Comparison of ENCODE assay signal across 9 mouse cellular contexts in the genomic region with DNA sequence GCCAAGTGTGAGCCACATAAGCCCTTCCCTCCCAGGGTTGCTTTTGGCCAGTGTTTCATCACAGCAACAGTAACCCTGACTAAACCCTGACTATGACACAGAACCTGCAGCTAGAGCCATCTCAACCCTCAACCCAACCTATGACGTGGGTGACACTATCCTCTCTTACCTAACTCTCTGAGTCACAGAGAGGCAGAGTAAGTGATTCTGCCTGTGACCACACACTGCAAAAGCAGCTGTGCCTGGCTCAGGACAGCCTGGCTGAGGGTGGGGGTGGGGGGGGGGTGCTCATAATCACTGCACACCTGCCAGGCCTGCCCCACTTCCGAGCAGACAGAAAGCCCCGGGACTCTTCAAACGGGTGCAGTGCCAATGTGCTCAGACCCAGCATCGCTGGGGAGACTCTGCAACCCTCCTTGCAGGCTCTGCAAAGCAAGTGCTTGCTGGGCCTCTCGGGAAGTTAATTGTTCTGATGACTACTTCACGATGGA. TPM values are rescaled to one million over a fixed set of nuclear protein-coding genes. Genes with fewer than 3 reads are reported as not detected.
DNase-seq lines count a peak whose midpoint lies in the region; ATAC-seq and TF ChIP-seq lines count a peak whose summit lies in the region.
"Had no signal": no experiment of that assay in that cellular context is flagged by ENCODE, and none has a peak within 500 bp of the region (broad histone marks: within the 10 kb centered on the region; RNA-seq: fewer than 3 reads in every experiment).

No protein-coding gene starts in this region.

- H3K9ac ChIP-seq in heart, postnatal 0 days (replicated peaks; ENCODE audit: low read depth, low read length), result no peak overlapping the region
- no peak overlapping the region for H3K9ac ChIP-seq in heart, adult 2 months (ENCODE audit: low read depth, low read length)
- H3K9ac ChIP-seq: limb, embryonic 15.5 days had no signal

- H3K27me3 ChIP-seq in heart, postnatal 0 days (ENCODE audit: control insufficient read depth, insufficient read depth, low read length), result no peaks in the 10 kb centered on the region
- no peaks in the 10 kb centered on the region for H3K27me3 ChIP-seq in heart, adult 2 months (ENCODE audit: control insufficient read depth, insufficient read depth, low read length)
- no peaks in the 10 kb centered on the region for H3K27me3 ChIP-seq in Patski
- H3K27me3 ChIP-seq: limb, embryonic 15.5 days had no signal

- H3K36me3 ChIP-seq in heart, postnatal 0 days (replicated peaks; ENCODE audit: control insufficient read depth, insufficient read depth, low read length), result no peaks in the 10 kb centered on the region
- H3K36me3 ChIP-seq in heart, adult 2 months (ENCODE audit: control insufficient read depth, insufficient read depth, low read length), result no peaks in the 10 kb centered on the region
- H3K36me3 ChIP-seq: limb, embryonic 15.5 days had no signal

- H3K27ac ChIP-seq in heart, postnatal 0 days (ENCODE audit: low read depth), result no peak overlapping the region
- no peak overlapping the region for H3K27ac ChIP-seq in heart, adult 2 months
- H3K27ac ChIP-seq: limb, embryonic 15.5 days had no signal

- in situ Hi-C loops in Patski (cut with MboI; ENCODE audit: low pct_unique_long_range_greater_than_20kb), result no loop called here

- POLR2A ChIA-PET in Patski (lab: Charles Lee), result no interaction called here

- no peaks in the 10 kb centered on the region for H3K79me2 ChIP-seq in heart, adult 2 months (replicated peaks; ENCODE audit: control insufficient read depth, insufficient read depth, low read length)

- H3K9me3 ChIP-seq in heart, postnatal 0 days (replicated peaks; ENCODE audit: control insufficient read depth, low read length), result no peaks in the 10 kb centered on the region
- H3K9me3 ChIP-seq: limb, embryonic 15.5 days had no signal

- no peak for TF ChIP-seq CTCF in heart, postnatal 0 days (IDR thresholded peaks at IDR 0.05; ENCODE audit: low read depth)
- TF ChIP-seq CTCF in heart, adult 2 months (IDR thresholded peaks at IDR 0.05), result no peak
- no peak for TF ChIP-seq CTCF in Patski (IDR thresholded peaks at IDR 0.05)

- peak overlapping the region; percentile 1; the same call in 1 of the 2 replicates for H3K4me2 ChIP-seq in heart, postnatal 0 days (ENCODE audit: low read depth, low read length)
- H3K4me2 ChIP-seq: limb, embryonic 15.5 days had no signal

- TF ChIP-seq EP300 in heart, postnatal 0 days (IDR thresholded peaks at IDR 0.05; ENCODE audit: low read depth), result no peak
- no peak for TF ChIP-seq EP300 in heart, adult 2 months (IDR thresholded peaks at IDR 0.05; ENCODE audit: insufficient read depth, low read depth, low read length)

- intact Hi-C loops in heart, adult 2 months (cut with DNase I), result loop anchor here (5.0 kb wide), 1 partner anchor 45 kb away; a partner anchor contains a TSS
- intact Hi-C loops in left cerebral cortex, postnatal 4 days (cut with DNase I), result no loop called here

- ATAC-seq in heart, postnatal 0 days (ENCODE audit: insufficient read depth, low read depth), result no peak
- ATAC-seq in Patski, result peak; percentile 93
- ATAC-seq in granulocyte monocyte progenitor cell, adult 5-6 weeks (replicated peaks; ENCODE audit: poor library complexity, severe bottlenecking), result peak; percentile 73

- peaks cover 12% of the 10 kb centered on the region; the same call in 1 of the 2 replicates for H3K4me1 ChIP-seq in heart, postnatal 0 days (ENCODE audit: control insufficient read depth, insufficient read depth)
- no peaks in the 10 kb centered on the region; the same call in none of the 2 replicates for H3K4me1 ChIP-seq in heart, adult 2 months (ENCODE audit: control insufficient read depth, insufficient read depth, low read length)

- H3K4me3 ChIP-seq in heart, postnatal 0 days (ENCODE audit: low read depth, low read length), result no peak overlapping the region
- H3K4me3 ChIP-seq in heart, adult 2 months, result no peak overlapping the region
- H3K4me3 ChIP-seq: limb, embryonic 15.5 days had no signal

- WGBS in heart, postnatal 0 days, result 29% methylated on average over 7 of the region's 7 CpGs
- whole genome bisulfite sequencing in heart, adult 2 months, result 53% methylated on average over 7 of the region's 7 CpGs

- CTCF ChIA-PET in Patski (lab: Charles Lee), result interaction anchor here (1.2 kb wide), 1 partner anchor 11 kb away, joined by 3 read pairs; no protein-coding TSS in a partner anchor

- no peak for DNase-seq in heart, postnatal 0 days (ENCODE audit: low spot score)
- no peak for DNase-seq in heart, adult 2 months
- peak; percentile 88 for DNase-seq in Patski (ENCODE audit: low read depth, low spot score)
- peak; percentile 13 for DNase-seq in retina, embryonic 14.5 days (ENCODE audit: low spot score)
- DNase-seq in right cerebral cortex, adult 18-20 months, result no peak
- no peak for DNase-seq in cerebellum, postnatal 25 days
- no peak for DNase-seq in left cerebral cortex, postnatal 4 days

- TF ChIP-seq POLR2A in heart, adult 2 months (IDR thresholded peaks at IDR 0.05; ENCODE audit: insufficient read depth, low read depth, low read length), result no peak

RNA-seq across cellular contexts. Expression of a gene that starts 42.9 kb away (rescaled TPM):
- 60.3 and 82.4 TPM in 2 replicates for total RNA-seq in heart, postnatal 0 days (2014; rRNA removed; ENCODE audit: low replicate concordance)
- polyA plus RNA-seq in heart, postnatal 0 days (2015; fragmentation: Nextera tagmentation; extraction: Ambion mirVana), result 26.4 and 30.7 TPM in 2 replicates
- total RNA-seq in heart, adult 2 months (2021), result 10 to 100 TPM; 45.9 to 57.6 TPM
- polyA plus RNA-seq in heart, adult 2 months (2012; rRNA removed), result 21.4 and 27.5 TPM in 2 replicates
- polyA plus RNA-seq in Patski (2021), result 66.4 TPM
- total RNA-seq in granulocyte monocyte progenitor cell, adult 5-6 weeks (2014; fragmentation: Nextera tagmentation), result 181 and 224 TPM in 2 replicates
- total RNA-seq in granulocyte monocyte progenitor cell, adult 5-6 weeks (2017), result 223 and 286 TPM in 2 replicates
- total RNA-seq in left cerebral cortex, postnatal 4 days (2021), result 10 to 100 TPM; 80.8 to 85.6 TPM

Comparison
In these comparisons a context has a peak if more than half of its experiments do, and no peak if none do; other contexts are left out.
1. DNase-seq: peak in Patski (single experiment) and retina, embryonic 14.5 days (single experiment); none in heart, postnatal 0 days (single experiment), heart, adult 2 months (0 of 2), right cerebral cortex, adult 18-20 months (single experiment), cerebellum, postnatal 25 days (0 of 2) and left cerebral cortex, postnatal 4 days (single experiment).